Mouse (Mus musculus) gastrocnemius, adult 2 months (tissue): ENCODE data around the gene Dync1i1. TPM values are rescaled to one million over a fixed set of nuclear protein-coding genes. Genes with fewer than 3 reads are reported as not detected.

Source experiments
- DNase-seq: peaks from one replicate; pipeline ENCODE4 v3.0.0; 2022
- H3K27ac ChIP-seq: fragments of 200-600 bp; 2 replicates; pipeline ENCODE4 v1.8.1; 2022; ENCODE audit warnings: mild to moderate bottlenecking
- H3K4me3 ChIP-seq: fragments of 200-600 bp; 2 replicates; pipeline ENCODE4 v1.8.1; 2022; ENCODE audit warnings: mild to moderate bottlenecking, moderate library complexity
- CTCF ChIP-seq: fragments of 200-600 bp; IDR thresholded peaks from 2 replicates; pipeline ENCODE4 v1.8.1; 2022; ENCODE audit warnings: antibody characterized with exemption, mild to moderate bottlenecking, moderate library complexity
- intact Hi-C: fragments of 180-260 bp; cut with DNase I; formaldehyde crosslinking; loops from one replicate; pipeline ENCODE4 v1.15.1; 2025
- total RNA-seq, 2 experiments: library from RNA; stranded (reverse); gene quantifications; 2 replicates each; pipeline ENCODE4 v1.2.3; 2021

The Dync1i1 gene
- total RNA-seq, 2 experiments from 2014 or later, result 0.20 to 0.56 TPM

- intact Hi-C loops, result no loop called here
- H3K27ac ChIP-seq, result no peak overlapping the region
- no peak for TF ChIP-seq CTCF
These were observed 241.5 kb downstream of the Dync1i1 start for GRCm38 (mm10) chr6:5966806-5967445.

GRCm38 (mm10) chr6:5967545-5967944 is 242.1 kb downstream of the Dync1i1 start:
- no peak for DNase-seq
- intact Hi-C loops, result no loop called here
- Histone ChIP-seq H3K27ac (no peak overlapping the region), H3K4me3 (no peak overlapping the region)
- TF ChIP-seq CTCF, result no peak

More at GRCm38 (mm10) chr6:5966806-5967445, 241.5 kb downstream of the Dync1i1 start:
- no peak for DNase-seq
- no peak overlapping the region for H3K4me3 ChIP-seq

GRCm38 (mm10) chr6:5969613-5970012 is 244.2 kb downstream of the Dync1i1 start:
- Histone ChIP-seq H3K4me3 (no peak overlapping the region), H3K27ac (no peak overlapping the region)
- DNase-seq, result no peak
- TF ChIP-seq CTCF, result no peak
- intact Hi-C loops, result no loop called here

GRCm38 (mm10) chr6:5976241-5976640 is 250.8 kb downstream of the Dync1i1 start:
- no peak for TF ChIP-seq CTCF
- no peak overlapping the region for H3K27ac ChIP-seq
- no peak for DNase-seq
- intact Hi-C loops, result no loop called here
- H3K4me3 ChIP-seq, result no peak overlapping the region

- no peak for TF ChIP-seq CTCF
- DNase-seq, result peak; percentile 17
- peak overlapping the region; percentile 38 for H3K4me3 ChIP-seq
- no peak overlapping the region for H3K27ac ChIP-seq
- intact Hi-C loops, result no loop called here
These were observed 251.9 kb downstream of the Dync1i1 start for GRCm38 (mm10) chr6:5977238-5977920.

GRCm38 (mm10) chr6:5991243-5991642 is 265.8 kb downstream of the Dync1i1 start:
- no peak for DNase-seq
- no peak overlapping the region for H3K27ac ChIP-seq
- TF ChIP-seq CTCF, result no peak
- H3K4me3 ChIP-seq, result no peak overlapping the region
- intact Hi-C loops, result no loop called here

GRCm38 (mm10) chr6:5991817-5992755 is 266.6 kb downstream of the Dync1i1 start:
- H3K27ac ChIP-seq, result no peak overlapping the region
- H3K4me3 ChIP-seq, result peak overlapping the region; percentile 56
- peak; percentile 42 for DNase-seq
- no peak for TF ChIP-seq CTCF
- intact Hi-C loops, result no loop called here

- intact Hi-C loops, result no loop called here
- H3K27ac ChIP-seq, result no peak overlapping the region
- no peak for TF ChIP-seq CTCF
These were observed 267.6 kb downstream of the Dync1i1 start for GRCm38 (mm10) chr6:5993056-5993455.

GRCm38 (mm10) chr6:5997535-5997934 is 272.1 kb downstream of the Dync1i1 start:
- intact Hi-C loops, result no loop called here
- H3K27ac ChIP-seq, result no peak overlapping the region
- TF ChIP-seq CTCF, result no peak
- DNase-seq, result no peak
- H3K4me3 ChIP-seq, result no peak overlapping the region

More at GRCm38 (mm10) chr6:5993056-5993455, 267.6 kb downstream of the Dync1i1 start:
- no peak for DNase-seq
- H3K4me3 ChIP-seq, result no peak overlapping the region

- H3K27ac ChIP-seq, result no peak overlapping the region
- intact Hi-C loops, result loop anchor here (10.0 kb wide), 1 partner anchor 883 kb away; the partner anchor contains the start of gene Dlx5
- no peak for TF ChIP-seq CTCF
- no peak overlapping the region for H3K4me3 ChIP-seq
- no peak for DNase-seq
These were observed 276.6 kb downstream of the Dync1i1 start for GRCm38 (mm10) chr6:6002061-6002460.

GRCm38 (mm10) chr6:6004756-6005485 is 279.5 kb downstream of the Dync1i1 start:
- intact Hi-C loops, result loop anchor here (10.0 kb wide), 1 partner anchor 880 kb away; the partner anchor contains the start of gene Dlx5
- DNase-seq, result no peak
- Histone ChIP-seq H3K4me3 (peak overlapping the region; percentile 72), H3K27ac (no peak overlapping the region)
- no peak for TF ChIP-seq CTCF

GRCm38 (mm10) chr6:6005762-6006431 is 280.5 kb downstream of the Dync1i1 start:
- H3K4me3 ChIP-seq, result peak overlapping the region; percentile 72
- peak; percentile 74 for DNase-seq
- intact Hi-C loops, result loop anchor here (10.0 kb wide), 1 partner anchor 879 kb away; the partner anchor contains the start of gene Dlx5
- H3K27ac ChIP-seq, result no peak overlapping the region
- TF ChIP-seq CTCF, result peak; percentile 88
